Mouse (Mus musculus): ENCODE measurements at regions not wholly inside any gene's neighbourhood (a gene's known extent, or its start where the extent isn't known, plus 50 kb on each side); places are given as distances from the start of the nearest gene placed in this dataset.

GRCm38 (mm10) chr15:70982719-70983118 lies 2851.6 kb upstream of the Gm6569 start:
- DNase-seq (ENCODE audit: low read depth, low spot score): no peak

- DNase-seq (ENCODE audit: low read depth, low spot score): no peak
Observed at GRCm38 (mm10) chr15:70987973-70988570, 2846.3 kb upstream of the Gm6569 start.

- DNase-seq (ENCODE audit: low read depth, low spot score): no peak
Observed at GRCm38 (mm10) chr15:70993397-70993796, 2841.0 kb upstream of the Gm6569 start.

- DNase-seq (ENCODE audit: low read depth, low spot score): no peak
Observed at GRCm38 (mm10) chr15:71010362-71010761, 2824.0 kb upstream of the Gm6569 start.

- DNase-seq (ENCODE audit: low read depth, low spot score): no peak
Observed at GRCm38 (mm10) chr15:71010773-71011172, 2823.6 kb upstream of the Gm6569 start.

GRCm38 (mm10) chr15:71054251-71054852 lies 2780.0 kb upstream of the Gm6569 start:
- no peak for DNase-seq (ENCODE audit: low read depth, low spot score)

GRCm38 (mm10) chr15:71086367-71086997 lies 2747.9 kb upstream of the Gm6569 start:
- DNase-seq (ENCODE audit: low read depth, low spot score): no peak

GRCm38 (mm10) chr15:71099111-71099510 lies 2735.2 kb upstream of the Gm6569 start:
- DNase-seq (ENCODE audit: low read depth, low spot score): no peak

GRCm38 (mm10) chr15:71129802-71130201 lies 2704.6 kb upstream of the Gm6569 start:
- DNase-seq (ENCODE audit: low read depth, low spot score): no peak

- DNase-seq (ENCODE audit: low read depth, low spot score): no peak
Observed at GRCm38 (mm10) chr15:71157680-71158079, 2676.7 kb upstream of the Gm6569 start.

GRCm38 (mm10) chr15:71162097-71162496 lies 2672.3 kb upstream of the Gm6569 start:
- DNase-seq (ENCODE audit: low read depth, low spot score): no peak

GRCm38 (mm10) chr15:71195011-71195739 lies 2639.2 kb upstream of the Gm6569 start:
- no peak for DNase-seq (ENCODE audit: low read depth, low spot score)

- peak; percentile 28 for DNase-seq (ENCODE audit: low read depth, low spot score)
Observed at GRCm38 (mm10) chr15:71240647-71241351, 2593.6 kb upstream of the Gm6569 start.

- no peak for DNase-seq (ENCODE audit: low read depth, low spot score)
Observed at GRCm38 (mm10) chr15:71243539-71243938, 2590.8 kb upstream of the Gm6569 start.

- no peak for DNase-seq (ENCODE audit: low read depth, low spot score)
Observed at GRCm38 (mm10) chr15:71275876-71276565, 2558.3 kb upstream of the Gm6569 start.

GRCm38 (mm10) chr15:71276566-71276912 lies 2557.8 kb upstream of the Gm6569 start:
- no peak for DNase-seq (ENCODE audit: low read depth, low spot score)

GRCm38 (mm10) chr15:71277388-71277787 lies 2557.0 kb upstream of the Gm6569 start:
- no peak for DNase-seq (ENCODE audit: low read depth, low spot score)

GRCm38 (mm10) chr15:71283775-71284174 lies 2550.6 kb upstream of the Gm6569 start:
- DNase-seq (ENCODE audit: low read depth, low spot score): no peak

- no peak for DNase-seq (ENCODE audit: low read depth, low spot score)
Observed at GRCm38 (mm10) chr15:71302541-71302940, 2531.8 kb upstream of the Gm6569 start.

- DNase-seq (ENCODE audit: low read depth, low spot score): no peak
Observed at GRCm38 (mm10) chr15:71310230-71310629, 2524.1 kb upstream of the Gm6569 start.

- no peak for DNase-seq (ENCODE audit: low read depth, low spot score)
Observed at GRCm38 (mm10) chr15:71326596-71326995, 2507.8 kb upstream of the Gm6569 start.
